Comparison of ENCODE assay signal across 8 mouse cellular contexts in the genomic region with DNA sequence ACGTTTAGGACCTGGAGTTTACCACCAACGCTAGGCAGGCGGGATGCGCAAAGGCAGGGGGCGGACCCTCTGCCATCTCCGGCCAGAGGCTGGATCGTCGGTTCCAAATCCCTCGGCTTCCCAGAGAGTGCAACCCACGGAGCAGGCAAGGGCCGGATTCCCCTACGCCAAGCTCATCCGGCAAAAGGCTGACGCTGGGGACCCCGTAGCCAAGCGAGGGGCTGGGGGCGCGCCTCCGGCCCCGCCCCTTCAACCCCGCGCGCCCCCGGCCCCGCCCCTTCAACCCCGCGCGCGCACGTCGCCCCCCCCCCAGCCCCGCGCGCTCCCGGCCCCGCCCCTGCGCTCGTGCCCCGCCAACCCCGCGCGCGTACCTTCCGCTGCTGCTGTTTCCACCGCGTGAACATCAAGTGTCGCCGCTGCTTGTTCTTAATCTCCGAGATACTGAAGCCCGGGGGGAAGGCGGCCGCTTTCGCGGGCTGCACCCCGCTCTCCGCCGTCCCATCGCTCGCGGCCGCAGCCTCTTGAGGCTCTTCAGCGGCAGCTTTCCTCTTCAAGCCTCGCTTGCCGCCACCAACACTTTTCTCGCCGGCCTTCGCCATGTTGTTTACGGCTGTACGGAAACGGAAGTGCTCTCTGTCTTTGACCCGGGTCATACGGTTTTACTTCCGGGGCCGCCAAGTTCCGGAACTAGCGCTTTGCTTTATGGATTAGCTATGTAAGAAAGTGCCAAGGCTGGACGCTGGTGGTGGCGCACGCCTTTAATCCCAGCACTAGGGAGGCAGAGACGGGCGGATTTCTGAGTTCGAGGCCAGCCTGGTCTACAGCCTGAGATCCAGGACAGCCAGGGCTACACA. TPM values are rescaled to one million over a fixed set of nuclear protein-coding genes. Genes with fewer than 3 reads are reported as not detected.
DNase-seq lines count a peak whose midpoint lies in the region; ATAC-seq and TF ChIP-seq lines count a peak whose summit lies in the region.

Gene Rpf1 (minus strand): TSS at position 632 of the 854 bp plus-strand sequence.

- no peak for TF ChIP-seq EP300 in ES-Bruce4 (IDR thresholded peaks at IDR 0.05; ENCODE audit: insufficient read depth, low read depth, low read length)
- peak; percentile 76 for TF ChIP-seq EP300 in liver, postnatal 0 days (IDR thresholded peaks at IDR 0.05; ENCODE audit: low read depth)

- peak within 1 kb of the TSS; percentile 99 for H3K4me3 ChIP-seq in ES-Bruce4 (ENCODE audit: low read depth, low read length)
- peak within 1 kb of the TSS; percentile 80 for H3K4me3 ChIP-seq in forebrain, embryonic 13.5 days
- H3K4me3 ChIP-seq in liver, postnatal 0 days (ENCODE audit: low read depth, low read length) = peak within 1 kb of the TSS; percentile 67
- peak within 1 kb of the TSS; percentile 78 for H3K4me3 ChIP-seq in neural tube, embryonic 14.5 days (ENCODE audit: low read depth, low read length)

- peak; percentile 93 to 94 for DNase-seq in heart, postnatal 10 days
- DNase-seq in large intestine, adult 2 months (ENCODE audit: low read depth, low spot score) = peak; percentile 87
- DNase-seq in liver, postnatal 0 days = peak; percentile 88
- peak; percentile 85 for DNase-seq in testis, postnatal 10 days (ENCODE audit: low spot score)

- H3K27ac ChIP-seq in ES-Bruce4 (ENCODE audit: insufficient read depth, low read length) = peak within 1 kb of the TSS; percentile 96
- H3K27ac ChIP-seq in forebrain, embryonic 13.5 days = peak within 1 kb of the TSS; percentile 95
- H3K27ac ChIP-seq in liver, postnatal 0 days (ENCODE audit: low read depth) = peak within 1 kb of the TSS; percentile 94
- peak within 1 kb of the TSS; percentile 97 for H3K27ac ChIP-seq in neural tube, embryonic 14.5 days (ENCODE audit: low read depth, low read length)

- peak within 1 kb of the TSS; percentile 80 for H3K4me2 ChIP-seq in forebrain, embryonic 13.5 days
- peak within 1 kb of the TSS; percentile 87 for H3K4me2 ChIP-seq in liver, postnatal 0 days (ENCODE audit: low read depth, low read length)
- peak within 1 kb of the TSS; percentile 45 for H3K4me2 ChIP-seq in neural tube, embryonic 14.5 days (ENCODE audit: low read depth, low read length)

- H3K9me3 ChIP-seq in ES-Bruce4 (replicated peaks; ENCODE audit: control insufficient read depth, insufficient read depth, low read length, poor library complexity, severe bottlenecking) = no peaks in the 10 kb centered on the region
- no peaks in the 10 kb centered on the region for H3K9me3 ChIP-seq in forebrain, embryonic 13.5 days (replicated peaks)
- no peaks in the 10 kb centered on the region for H3K9me3 ChIP-seq in liver, postnatal 0 days (ENCODE audit: low read length)
- H3K9me3 ChIP-seq in neural tube, embryonic 14.5 days (ENCODE audit: control insufficient read depth, low read length) = no peaks in the 10 kb centered on the region

- no peaks in the 10 kb centered on the region for H3K4me1 ChIP-seq in ES-Bruce4 (ENCODE audit: control insufficient read depth, insufficient read depth, low read length)
- peaks cover 9% of the 10 kb centered on the region for H3K4me1 ChIP-seq in forebrain, embryonic 13.5 days
- peaks cover 7% of the 10 kb centered on the region for H3K4me1 ChIP-seq in liver, postnatal 0 days (ENCODE audit: insufficient read depth)
- H3K4me1 ChIP-seq in neural tube, embryonic 14.5 days (ENCODE audit: control insufficient read depth, insufficient read depth, low read length) = no peaks in the 10 kb centered on the region

- no peak for TF ChIP-seq CTCF in ES-Bruce4 (IDR thresholded peaks at IDR 0.05; ENCODE audit: low read depth, low read length)
- TF ChIP-seq CTCF in liver, postnatal 0 days (IDR thresholded peaks at IDR 0.05; ENCODE audit: low read depth) = no peak

- WGBS in forebrain, embryonic 13.5 days = under 1% methylated on average over 50 of the region's 82 CpGs
- under 1% methylated on average over 67 of the region's 82 CpGs for WGBS in large intestine, adult 2 months
- under 1% methylated on average over 52 of the region's 82 CpGs for WGBS in liver, postnatal 0 days (ENCODE audit: insufficient replicate concordance)
- WGBS in neural tube, embryonic 14.5 days = under 1% methylated on average over 65 of the region's 82 CpGs

- H3K9ac ChIP-seq in ES-Bruce4 (ENCODE audit: low read depth, poor library complexity, severe bottlenecking) = peak within 1 kb of the TSS; percentile 92
- peak within 1 kb of the TSS; percentile 80 for H3K9ac ChIP-seq in forebrain, embryonic 13.5 days
- peak within 1 kb of the TSS; percentile 72 for H3K9ac ChIP-seq in liver, postnatal 0 days (replicated peaks)
- H3K9ac ChIP-seq in neural tube, embryonic 14.5 days (replicated peaks; ENCODE audit: low read depth, low read length) = peak within 1 kb of the TSS; percentile 86

- ATAC-seq in cerebellum, adult (ENCODE audit: insufficient number of reproducible peaks, low FRiP score, low TSS enrichment) = peak; percentile 99
- peak; percentile 96 for ATAC-seq in forebrain, embryonic 13.5 days
- ATAC-seq in liver, postnatal 0 days = peak; percentile 96
- peak; percentile 96 for ATAC-seq in neural tube, embryonic 14.5 days (ENCODE audit: low read depth)

- peaks cover 12% of the 10 kb centered on the region for H3K36me3 ChIP-seq in ES-Bruce4 (ENCODE audit: control insufficient read depth, insufficient read depth, low read length, poor library complexity, severe bottlenecking)
- peaks cover 21% of the 10 kb centered on the region for H3K36me3 ChIP-seq in forebrain, embryonic 13.5 days (ENCODE audit: poor library complexity, severe bottlenecking)
- peaks cover 18% of the 10 kb centered on the region for H3K36me3 ChIP-seq in liver, postnatal 0 days (replicated peaks; ENCODE audit: insufficient read depth, low read length)
- 0 out of 2 replicates have a peak, but pooled peaks cover 7% of the 10 kb centered on the region for H3K36me3 ChIP-seq in neural tube, embryonic 14.5 days (ENCODE audit: control insufficient read depth, insufficient read depth, low read length)

- intact Hi-C loops in heart, postnatal 10 days (cut with DNase I) = loop anchor here (2.0 to 5.0 kb wide), 2 partner anchors 20 to 261 kb away; no protein-coding TSS in a partner anchor

- no peak for TF ChIP-seq POLR2A in ES-Bruce4 (IDR thresholded peaks at IDR 0.05; ENCODE audit: insufficient read depth, low read length)

- H3K27me3 ChIP-seq in ES-Bruce4 (ENCODE audit: control insufficient read depth, insufficient read depth, low read length, poor library complexity, severe bottlenecking) = no peaks in the 10 kb centered on the region
- no peaks in the 10 kb centered on the region for H3K27me3 ChIP-seq in forebrain, embryonic 13.5 days
- H3K27me3 ChIP-seq in liver, postnatal 0 days (ENCODE audit: insufficient read depth, low read length) = no peaks in the 10 kb centered on the region
- no peaks in the 10 kb centered on the region for H3K27me3 ChIP-seq in neural tube, embryonic 14.5 days (ENCODE audit: control insufficient read depth, insufficient read depth, low read length)

RNA-seq across cellular contexts. Expression of gene Rpf1, which starts in this region (rescaled TPM):
- 79.2 and 79.8 TPM in 2 replicates for polyA plus RNA-seq in ES-Bruce4 (2011; ENCODE audit: insufficient read depth, insufficient read length, low read depth, missing spikeins)
- polyA plus RNA-seq in forebrain, embryonic 13.5 days (2015; fragmentation: Nextera tagmentation; extraction: Ambion mirVana) = 62.5 and 67.5 TPM in 2 replicates
- 10 to 100 TPM; 16.4 to 16.7 TPM for total RNA-seq in heart, postnatal 10 days (2021)
- polyA plus RNA-seq in large intestine, adult 2 months (2012; rRNA removed) = 9.0 and 9.8 TPM in 2 replicates
- polyA plus RNA-seq in liver, postnatal 0 days (2015; fragmentation: Nextera tagmentation; extraction: Ambion mirVana) = 24.0 and 24.6 TPM in 2 replicates
- 40.0 and 43.8 TPM in 2 replicates for polyA plus RNA-seq in neural tube, embryonic 14.5 days (2014; fragmentation: Nextera tagmentation; extraction: Ambion mirVana)

Comparison
In these comparisons a context has a peak if more than half of its experiments do, and no peak if none do; other contexts are left out.
1. Peak in every context shown above with its lines: DNase-seq, ATAC-seq, H3K4me3 ChIP-seq and H3K27ac ChIP-seq.